Mouse (Mus musculus) embryonic stem cell, embryonic (primary cell): ENCODE measurements around the gene Slc16a3.

Experiments used
- CTCF ChIA-PET, 4 experiments: fragments of 300-600 bp in 2 of 4; fragments of 350-600 bp in 2 of 4; sonication (Branson Sonifier 250); formaldehyde crosslinking; loops; one replicate each; lab custom pipeline; 2022; ENCODE audit warnings: inconsistent platforms in 2 of 4; lab: Charles Lee
- POLR2A ChIA-PET, 4 experiments: fragments of 300-600 bp in 2 of 4; fragments of 350-600 bp in 2 of 4; sonication (Branson Sonifier 250); formaldehyde crosslinking; loops; one replicate each; lab custom pipeline; 2022; ENCODE audit warnings: antibody characterized with exemption in 4 of 4, inconsistent platforms in 1 of 4; lab: Charles Lee

The Slc16a3 gene

GRCm38 (mm10) chr11:120955701-120956100, 7.4 kb downstream of the Slc16a3 start:
- ChIA-PET CTCF (interaction anchor here in 1 of 4 experiments (0.6 to 2.6 kb wide), 3 partner anchors 8 to 179 kb away, joined by 3 to 9 read pairs (median 5); no protein-coding TSS in a partner anchor), POLR2A (interaction anchor here in 3 of 4 experiments (0.7 to 4.7 kb wide), 11 partner anchors 8 to 190 kb away, joined by 3 to 50 read pairs (median 4); partner anchors contain the start of gene Tex19.1 (in 1 of the 3))

GRCm38 (mm10) chr11:120957052-120957451, 8.8 kb downstream of the Slc16a3 start:
- POLR2A ChIA-PET: interaction anchor here (0.7 to 4.7 kb wide), 12 partner anchors 8 to 189 kb away, joined by 3 to 50 read pairs (median 3); partner anchors contain the start of gene Tex19.1 (in 1 of the 4)
- CTCF ChIA-PET: interaction anchor here in 1 of 4 experiments (0.6 kb wide), 1 partner anchor 158 kb away, joined by 4 read pairs; no protein-coding TSS in a partner anchor

GRCm38 (mm10) chr11:120957731-120958257, 9.5 kb downstream of the Slc16a3 start:
- ChIA-PET POLR2A (interaction anchor here in 3 of 4 experiments (0.7 to 4.7 kb wide), 9 partner anchors 7 to 229 kb away, joined by 3 to 50 read pairs (median 3); partner anchors contain the start of genes Csnk1d (in 1 of the 3) and Tex19.1 (in 1 of the 3)), CTCF (interaction anchor here in 2 of 4 experiments (0.6 to 1.0 kb wide), 2 partner anchors 40 to 54 kb away, joined by 3 to 6 read pairs; no protein-coding TSS in a partner anchor)

GRCm38 (mm10) chr11:120959066-120959465, 10.8 kb downstream of the Slc16a3 start:
- ChIA-PET POLR2A (interaction anchor here in 3 of 4 experiments (0.9 to 9.6 kb wide), 7 partner anchors 8 to 56 kb away, joined by 3 to 85 read pairs (median 15); partner anchors contain the start of genes Slc16a3 (in 2 of the 3) and Csnk1d (in 1 of the 3)), CTCF (no interaction called here)

GRCm38 (mm10) chr11:120959564-120959963, 11.3 kb downstream of the Slc16a3 start:
- ChIA-PET CTCF (interaction anchor here in 1 of 4 experiments (1.2 kb wide), 1 partner anchor 54 kb away, joined by 3 read pairs; no protein-coding TSS in a partner anchor), POLR2A (interaction anchor here in 3 of 4 experiments (0.6 to 9.6 kb wide), 11 partner anchors 9 to 73 kb away, joined by 3 to 85 read pairs (median 8); partner anchors contain the start of gene Slc16a3 (in 2 of the 3))

- ChIA-PET POLR2A (interaction anchor here in 3 of 4 experiments (0.6 to 9.6 kb wide), 18 partner anchors 8 to 218 kb away, joined by 3 to 85 read pairs (median 6); partner anchors contain the start of genes Slc16a3 (in 2 of the 3) and Tex19.1 (in 1 of the 3)), CTCF (interaction anchor here in 1 of 4 experiments (1.2 kb wide), 1 partner anchor 55 kb away, joined by 3 read pairs; no protein-coding TSS in a partner anchor)
Observed at GRCm38 (mm10) chr11:120960248-120960647, 12.0 kb downstream of the Slc16a3 start.

GRCm38 (mm10) chr11:120961594-120961993, 13.3 kb downstream of the Slc16a3 start:
- ChIA-PET POLR2A (interaction anchor here in 3 of 4 experiments (0.6 to 9.6 kb wide), 17 partner anchors 8 to 158 kb away, joined by 3 to 85 read pairs (median 7); partner anchors contain the start of gene Slc16a3 (in 2 of the 3)), CTCF (interaction anchor here in 1 of 4 experiments (0.6 kb wide), 1 partner anchor 693 kb away, joined by 3 read pairs; no protein-coding TSS in a partner anchor)

GRCm38 (mm10) chr11:120962050-120962771, 13.9 kb downstream of the Slc16a3 start:
- CTCF ChIA-PET: no interaction called here
- POLR2A ChIA-PET: interaction anchor here in 3 of 4 experiments (0.6 to 9.6 kb wide), 22 partner anchors 7 to 254 kb away, joined by 3 to 85 read pairs (median 6); partner anchors contain the start of genes Slc16a3 (in 2 of the 3), Ccdc57 (in 1 of the 3) and Csnk1d (in 1 of the 3)

- CTCF ChIA-PET: interaction anchor here (0.6 to 3.1 kb wide), 8 partner anchors 8 to 243 kb away, joined by 3 to 9 read pairs (median 4); no protein-coding TSS in a partner anchor
- POLR2A ChIA-PET: interaction anchor here (0.6 to 9.6 kb wide), 32 partner anchors 7 to 255 kb away, joined by 3 to 85 read pairs (median 4); partner anchors contain the start of genes Slc16a3 (in 2 of the 4), Ccdc57 (in 1 of the 4), Csnk1d (in 1 of the 4) and Tex19.1 (in 1 of the 4)
Observed at GRCm38 (mm10) chr11:120962909-120963308, 14.6 kb downstream of the Slc16a3 start.

GRCm38 (mm10) chr11:120964195-120965157, 16.2 kb downstream of the Slc16a3 start:
- POLR2A ChIA-PET: interaction anchor here (0.5 to 9.6 kb wide), 36 partner anchors 7 to 392 kb away, joined by 3 to 85 read pairs (median 4); partner anchors contain the start of genes Csnk1d (in 2 of the 4), Slc16a3 (in 2 of the 4), Ccdc57 (in 1 of the 4) and P4hb (in 1 of the 4)
- CTCF ChIA-PET: interaction anchor here in 3 of 4 experiments (0.8 to 3.1 kb wide), 12 partner anchors 10 to 244 kb away, joined by 3 to 9 read pairs (median 3); no protein-coding TSS in a partner anchor

- CTCF ChIA-PET: interaction anchor here in 1 of 4 experiments (1.0 to 3.1 kb wide), 2 partner anchors 11 to 15 kb away, joined by 3 to 9 read pairs; no protein-coding TSS in a partner anchor
- POLR2A ChIA-PET: interaction anchor here in 3 of 4 experiments (0.8 to 9.6 kb wide), 17 partner anchors 8 to 391 kb away, joined by 3 to 85 read pairs (median 5); no protein-coding TSS in a partner anchor
Observed at GRCm38 (mm10) chr11:120965587-120965986, 17.3 kb downstream of the Slc16a3 start.

- ChIA-PET CTCF (no interaction called here), POLR2A (interaction anchor here in 2 of 4 experiments (0.5 to 4.0 kb wide), 8 partner anchors 9 to 317 kb away, joined by 3 to 34 read pairs (median 6); no protein-coding TSS in a partner anchor)
Observed at GRCm38 (mm10) chr11:120969742-120970141, 21.5 kb downstream of the Slc16a3 start.

- CTCF ChIA-PET: no interaction called here
- POLR2A ChIA-PET: interaction anchor here in 3 of 4 experiments (0.5 to 4.0 kb wide), 14 partner anchors 8 to 85 kb away, joined by 3 to 34 read pairs (median 4); no protein-coding TSS in a partner anchor
Observed at GRCm38 (mm10) chr11:120971237-120971636, 23.0 kb downstream of the Slc16a3 start.

GRCm38 (mm10) chr11:120973318-120973717, 25.0 kb downstream of the Slc16a3 start:
- POLR2A ChIA-PET: interaction anchor here in 2 of 4 experiments (1.2 to 2.6 kb wide), 3 partner anchors 9 to 17 kb away, joined by 3 to 10 read pairs (median 3); partner anchors contain the start of gene Csnk1d (in 1 of the 2)
- CTCF ChIA-PET: no interaction called here

GRCm38 (mm10) chr11:120979711-120980426, 31.6 kb downstream of the Slc16a3 start:
- POLR2A ChIA-PET: interaction anchor here (0.8 to 8.2 kb wide), 18 partner anchors 9 to 332 kb away, joined by 3 to 85 read pairs (median 4); partner anchors contain the start of genes Csnk1d (in 1 of the 4) and Tex19.1 (in 1 of the 4)
- CTCF ChIA-PET: interaction anchor here in 2 of 4 experiments (0.7 to 0.9 kb wide), 3 partner anchors 17 to 597 kb away, joined by 3 to 5 read pairs (median 3); no protein-coding TSS in a partner anchor
